Mouse (Mus musculus): ENCODE data around the gene Hoxa6. TPM values are rescaled to one million over a fixed set of nuclear protein-coding genes. Genes with fewer than 3 reads are reported as not detected.
A peak's percentile ranks its signal among the peaks of the same experiment; 100 is the strongest.

Hoxa6 gene
- polyA plus RNA-seq, 1 experiment: not detected

DNA sequence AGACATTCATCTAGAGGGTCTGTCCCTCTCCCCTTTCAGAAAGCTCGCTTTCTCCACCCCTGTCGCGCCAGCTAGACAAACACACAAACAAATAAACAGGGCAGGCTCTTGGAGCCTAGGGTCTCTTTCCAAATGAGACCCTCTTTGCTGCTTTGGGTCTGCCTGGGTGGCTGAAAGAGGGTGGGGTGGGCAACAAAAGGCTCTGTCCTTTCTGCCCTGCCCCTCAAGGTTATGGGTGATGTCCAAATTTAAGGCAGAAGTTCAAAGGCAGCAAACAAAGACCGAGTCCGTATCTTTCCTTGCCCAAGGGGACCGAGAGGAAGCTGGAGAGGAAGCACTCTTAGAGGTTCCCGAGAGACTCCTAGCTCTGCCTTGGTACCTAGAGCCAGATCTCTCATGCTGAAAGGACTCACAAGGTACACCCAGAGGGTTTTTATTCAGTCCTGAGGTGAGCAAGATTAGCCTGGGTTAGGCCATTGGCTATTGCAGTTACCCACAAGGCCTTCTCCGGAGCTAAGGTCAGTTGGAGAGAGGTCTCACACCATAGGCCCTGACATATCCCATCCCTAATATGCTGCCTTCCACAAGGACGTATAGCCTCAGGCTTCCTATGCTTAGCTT is 32.6 kb upstream of the Hoxa6 start:
- Histone ChIP-seq H3K4me1 (ENCODE audit: control insufficient read depth, insufficient read depth, low read length) (no peaks in the 10 kb centered on the region; the same call in 1 of the 2 replicates), H3K27ac (ENCODE audit: insufficient read depth, low read depth, low read length) (no peak overlapping the region), H3K4me3 (ENCODE audit: insufficient read depth, low read length) (no peak overlapping the region)
- TF ChIP-seq CTCF (IDR thresholded peaks at IDR 0.05; ENCODE audit: low read depth, low read length) (no peak), POLR2A (IDR thresholded peaks at IDR 0.05; ENCODE audit: borderline replicate concordance, low read depth, low read length) (no peak)

DNA sequence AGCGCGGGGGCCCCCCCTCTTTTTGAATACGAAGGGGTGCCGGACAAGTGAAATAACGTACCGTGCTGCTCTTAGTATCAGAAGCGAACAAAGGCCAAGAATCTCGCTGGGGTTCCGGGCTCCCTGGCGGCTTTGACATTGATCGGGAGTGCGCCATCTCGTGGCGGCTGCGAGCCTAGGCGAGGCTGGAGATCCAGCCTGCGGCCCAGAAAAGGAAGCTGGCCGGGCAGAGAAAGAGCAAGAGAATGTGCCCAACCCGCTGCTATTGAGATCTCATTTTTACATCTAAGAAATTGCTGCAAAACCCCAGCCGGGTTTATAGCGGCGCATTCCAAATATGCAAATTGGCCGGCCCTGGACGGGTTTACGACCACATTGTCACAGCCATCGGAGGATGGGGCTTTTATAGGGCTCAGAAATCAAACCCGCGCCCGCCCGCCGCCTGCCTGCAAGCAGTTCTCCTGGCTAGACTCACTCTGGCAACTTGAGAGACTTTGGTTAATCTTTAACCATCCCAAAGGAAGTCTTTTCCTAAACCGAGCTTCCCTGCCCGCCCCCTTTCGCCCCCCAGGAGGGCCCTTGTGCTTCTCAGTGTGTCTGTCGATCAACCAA is 32.0 kb upstream of the Hoxa6 start, which contains the start of gene Hoxa10:
Hoxa10 (minus strand) TSS at position 466 of the 612 bp plus-strand sequence.
- no peaks in the 10 kb centered on the region; the same call in 1 of the 2 replicates for H3K4me1 ChIP-seq (ENCODE audit: control insufficient read depth, insufficient read depth, low read length)
- H3K4me3 ChIP-seq (ENCODE audit: insufficient read depth, low read length): peak within 1 kb of the TSS; percentile 37
- TF ChIP-seq POLR2A (IDR thresholded peaks at IDR 0.05; ENCODE audit: borderline replicate concordance, low read depth, low read length) (no peak), CTCF (IDR thresholded peaks at IDR 0.05; ENCODE audit: low read depth, low read length) (peak; percentile 80)
- no peak within 1 kb of the TSS for H3K27ac ChIP-seq (ENCODE audit: insufficient read depth, low read depth, low read length)

DNA sequence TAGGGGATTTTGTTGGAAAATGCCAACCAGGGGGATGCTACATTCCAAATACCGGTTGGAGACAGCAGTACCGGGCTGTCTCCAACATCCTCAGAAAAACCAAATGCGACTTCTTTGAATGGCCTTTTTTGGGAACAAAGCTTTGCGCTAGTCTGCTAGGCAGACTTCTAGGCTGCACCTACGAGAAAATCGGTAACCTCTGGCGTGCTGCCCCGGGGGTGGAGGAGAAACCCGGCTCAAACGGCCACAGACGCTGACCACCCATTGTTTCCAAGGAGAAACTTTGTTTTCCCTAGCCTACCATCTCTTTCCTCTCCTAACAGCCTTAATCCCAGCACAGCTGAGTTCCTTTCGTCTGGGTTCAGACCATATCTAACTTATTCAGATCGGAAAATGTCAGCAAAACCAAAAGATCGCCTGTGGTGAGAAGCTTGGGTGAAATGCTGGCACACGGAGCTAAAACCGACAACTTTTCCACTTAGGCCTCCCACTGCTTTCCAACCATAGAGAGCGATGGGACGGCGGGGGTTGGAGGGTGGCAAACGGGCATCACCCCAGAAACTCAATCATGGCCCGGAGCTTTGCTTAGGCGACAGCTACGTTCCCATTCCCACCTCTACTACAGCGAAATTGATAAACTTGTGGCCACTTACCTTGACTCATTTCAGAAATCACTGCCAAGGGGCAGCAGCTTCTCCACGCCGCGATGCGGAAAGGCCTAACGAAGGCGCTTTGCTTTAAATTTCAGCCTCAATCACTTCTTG is 31.3 kb upstream of the Hoxa6 start:
- no peak for TF ChIP-seq POLR2A (IDR thresholded peaks at IDR 0.05; ENCODE audit: borderline replicate concordance, low read depth, low read length)
- TF ChIP-seq CTCF (IDR thresholded peaks at IDR 0.05; ENCODE audit: low read depth, low read length): no peak
- Histone ChIP-seq H3K4me1 (ENCODE audit: control insufficient read depth, insufficient read depth, low read length) (no peaks in the 10 kb centered on the region; the same call in 1 of the 2 replicates), H3K27ac (ENCODE audit: insufficient read depth, low read depth, low read length) (no peak overlapping the region), H3K4me3 (ENCODE audit: insufficient read depth, low read length) (peak overlapping the region; percentile 37)

DNA sequence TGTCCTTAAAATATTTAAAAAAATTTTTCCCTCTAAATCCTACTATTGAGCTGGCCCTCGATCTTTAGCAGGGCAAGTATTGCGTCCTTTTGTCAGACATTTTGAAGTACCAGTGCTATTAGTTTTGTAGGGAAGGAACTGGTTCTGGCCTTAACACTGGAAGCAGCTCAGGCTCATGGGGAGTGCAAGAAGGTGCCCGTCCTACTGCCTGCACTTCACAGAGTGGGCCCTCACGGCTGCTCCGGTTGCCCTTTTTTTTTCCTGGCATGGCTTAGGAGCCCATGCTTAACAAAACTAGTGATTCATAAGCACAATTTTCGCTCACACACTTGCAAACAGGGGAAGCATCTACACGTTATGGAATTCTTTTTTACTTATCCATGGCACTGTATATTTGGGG is 30.5 kb upstream of the Hoxa6 start:
- no peak overlapping the region for H3K4me3 ChIP-seq (ENCODE audit: insufficient read depth, low read length)

DNA sequence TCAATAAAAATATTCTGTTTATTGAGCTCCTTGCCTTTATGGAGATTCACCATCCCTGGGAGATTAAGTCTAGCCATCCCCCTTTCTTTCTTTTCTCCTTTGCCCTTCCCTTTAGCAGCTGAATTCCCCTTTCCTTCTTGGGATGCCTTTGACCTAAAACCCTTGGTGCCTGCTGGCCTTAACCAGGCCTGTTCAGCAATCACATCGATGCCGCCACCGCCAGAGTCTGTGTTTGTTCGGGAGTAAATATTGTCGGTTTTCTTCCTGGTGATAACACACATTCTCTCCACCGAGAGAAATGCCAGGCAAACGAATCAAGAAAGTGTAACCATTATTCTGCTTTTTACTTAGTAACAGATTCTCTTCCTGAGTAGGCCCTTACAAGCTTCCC is 29.6 kb upstream of the Hoxa6 start:
- no peak for TF ChIP-seq POLR2A (IDR thresholded peaks at IDR 0.05; ENCODE audit: borderline replicate concordance, low read depth, low read length)
- TF ChIP-seq CTCF (IDR thresholded peaks at IDR 0.05; ENCODE audit: low read depth, low read length): no peak
- H3K4me3 ChIP-seq (ENCODE audit: insufficient read depth, low read length): no peak overlapping the region
- H3K27ac ChIP-seq (ENCODE audit: insufficient read depth, low read depth, low read length): no peak overlapping the region
- no peaks in the 10 kb centered on the region; the same call in 1 of the 2 replicates for H3K4me1 ChIP-seq (ENCODE audit: control insufficient read depth, insufficient read depth, low read length)

More for the DNA sequence above, 30.5 kb upstream of the Hoxa6 start:
- Histone ChIP-seq H3K27ac (ENCODE audit: insufficient read depth, low read depth, low read length) (no peak overlapping the region), H3K4me1 (ENCODE audit: control insufficient read depth, insufficient read depth, low read length) (no peaks in the 10 kb centered on the region; the same call in 1 of the 2 replicates)
- no peak for TF ChIP-seq CTCF (IDR thresholded peaks at IDR 0.05; ENCODE audit: low read depth, low read length)
- TF ChIP-seq POLR2A (IDR thresholded peaks at IDR 0.05; ENCODE audit: borderline replicate concordance, low read depth, low read length): no peak

DNA sequence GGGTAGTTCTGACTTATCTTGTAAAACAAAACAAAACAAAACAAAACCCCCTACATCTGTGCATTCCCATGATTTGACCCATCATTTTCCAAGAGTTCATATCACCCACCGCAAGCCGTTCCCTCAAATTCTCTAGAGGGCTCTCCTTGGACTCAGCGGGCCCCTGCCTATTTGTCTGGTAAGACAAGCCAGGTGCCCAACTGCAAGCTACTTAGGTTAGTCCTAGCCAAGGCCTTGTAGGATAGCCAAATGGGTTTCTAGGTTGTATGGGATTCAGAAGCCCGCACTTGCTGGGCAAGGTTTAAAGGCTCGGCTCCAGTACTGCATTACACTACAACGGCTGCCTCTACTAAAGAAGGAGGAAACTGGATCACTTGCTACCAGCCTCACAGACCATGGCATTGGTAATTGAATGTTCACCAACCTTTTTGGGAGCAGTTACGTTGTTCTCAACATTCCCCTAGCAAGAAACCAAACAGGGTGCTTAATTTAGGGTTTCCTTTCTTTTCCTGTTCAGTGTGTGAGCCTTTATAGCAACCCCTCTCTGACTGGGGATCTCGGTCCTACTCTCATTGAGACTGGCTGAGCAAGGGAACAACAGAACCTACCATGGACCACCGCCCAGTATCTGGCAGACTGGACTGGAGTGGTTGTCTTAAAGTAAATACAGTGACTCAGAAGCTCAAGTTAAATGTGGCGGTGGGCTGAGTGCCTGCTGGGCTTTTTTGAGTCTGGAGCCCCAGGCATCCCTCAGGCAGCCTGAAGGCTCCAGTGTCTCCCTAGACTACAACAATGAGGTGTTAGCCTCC is 29.0 kb upstream of the Hoxa6 start:
- TF ChIP-seq POLR2A (IDR thresholded peaks at IDR 0.05; ENCODE audit: borderline replicate concordance, low read depth, low read length) (no peak), CTCF (IDR thresholded peaks at IDR 0.05; ENCODE audit: low read depth, low read length) (no peak)

DNA sequence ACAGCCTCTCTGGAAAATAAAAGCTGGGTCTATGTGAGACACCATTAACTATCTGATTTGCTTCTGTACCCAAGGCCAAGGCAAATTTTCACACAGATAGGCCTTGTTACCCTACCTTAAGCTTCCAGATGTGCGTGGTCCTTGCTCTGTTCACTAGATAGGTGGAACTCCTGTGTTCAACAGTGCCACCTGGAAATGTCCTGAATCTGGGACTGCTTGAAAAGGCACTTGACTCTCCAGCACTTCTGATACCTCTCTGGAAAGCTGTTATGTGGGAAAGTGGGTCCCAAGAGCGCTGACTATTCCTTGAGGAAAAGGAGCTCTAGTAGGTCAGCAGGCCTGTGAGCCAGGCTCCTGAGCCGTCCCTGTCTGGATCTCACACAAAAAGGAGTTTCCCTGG is 28.3 kb upstream of the Hoxa6 start:
- TF ChIP-seq POLR2A (IDR thresholded peaks at IDR 0.05; ENCODE audit: borderline replicate concordance, low read depth, low read length) (no peak), CTCF (IDR thresholded peaks at IDR 0.05; ENCODE audit: low read depth, low read length) (no peak)
- Histone ChIP-seq H3K27ac (ENCODE audit: insufficient read depth, low read depth, low read length) (no peak overlapping the region), H3K4me3 (ENCODE audit: insufficient read depth, low read length) (no peak overlapping the region), H3K4me1 (ENCODE audit: control insufficient read depth, insufficient read depth, low read length) (no peaks in the 10 kb centered on the region; the same call in 1 of the 2 replicates)

More for the DNA sequence above, 29.0 kb upstream of the Hoxa6 start:
- Histone ChIP-seq H3K4me3 (ENCODE audit: insufficient read depth, low read length) (no peak overlapping the region), H3K27ac (ENCODE audit: insufficient read depth, low read depth, low read length) (no peak overlapping the region), H3K4me1 (ENCODE audit: control insufficient read depth, insufficient read depth, low read length) (no peaks in the 10 kb centered on the region; the same call in 1 of the 2 replicates)

DNA sequence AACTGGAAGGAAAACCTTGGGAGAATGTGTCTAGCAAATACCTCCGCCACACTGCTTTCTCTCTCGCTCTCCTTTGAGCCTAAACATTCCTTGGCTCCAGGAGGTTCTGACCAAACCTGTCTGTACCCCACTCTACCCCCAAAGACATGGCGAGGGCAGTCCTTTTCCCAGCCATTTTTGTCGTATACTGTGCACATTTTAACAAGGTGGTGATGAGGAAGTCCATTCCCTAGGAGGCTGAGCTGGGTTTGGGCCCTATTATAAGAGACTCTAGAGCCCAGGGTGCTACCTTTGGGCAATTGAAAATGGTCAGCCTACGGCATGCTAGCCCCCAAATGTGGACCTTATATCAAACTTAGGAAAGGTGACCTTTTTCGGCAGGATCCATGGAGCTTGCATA is 27.3 kb upstream of the Hoxa6 start:
- no peaks in the 10 kb centered on the region; the same call in 1 of the 2 replicates for H3K4me1 ChIP-seq (ENCODE audit: control insufficient read depth, insufficient read depth, low read length)
- TF ChIP-seq CTCF (IDR thresholded peaks at IDR 0.05; ENCODE audit: low read depth, low read length) (no peak), POLR2A (IDR thresholded peaks at IDR 0.05; ENCODE audit: borderline replicate concordance, low read depth, low read length) (no peak)
- no peak overlapping the region for H3K27ac ChIP-seq (ENCODE audit: insufficient read depth, low read depth, low read length)
- H3K4me3 ChIP-seq (ENCODE audit: insufficient read depth, low read length): no peak overlapping the region

DNA sequence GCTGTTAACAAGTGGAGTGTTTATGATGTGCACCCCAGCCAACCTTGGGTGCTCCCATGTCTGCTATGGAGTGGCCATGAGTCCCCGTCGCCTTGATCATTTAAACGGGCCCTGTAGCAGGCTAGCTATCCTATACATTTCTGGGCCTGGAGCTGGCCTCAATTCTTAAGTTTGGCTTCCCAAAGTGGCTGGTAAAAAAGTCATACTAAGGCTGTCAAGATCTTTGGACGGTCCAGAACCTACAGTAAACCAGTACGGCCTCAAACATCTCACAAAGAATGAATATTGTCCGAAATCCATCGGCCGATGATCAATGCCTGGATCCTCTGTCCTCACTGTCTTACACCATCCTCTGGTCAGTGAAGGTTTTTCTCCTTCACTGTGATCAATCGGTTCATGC is 26.7 kb upstream of the Hoxa6 start:
- H3K4me1 ChIP-seq (ENCODE audit: control insufficient read depth, insufficient read depth, low read length): no peaks in the 10 kb centered on the region; the same call in 1 of the 2 replicates
- H3K27ac ChIP-seq (ENCODE audit: insufficient read depth, low read depth, low read length): no peak overlapping the region
- TF ChIP-seq CTCF (IDR thresholded peaks at IDR 0.05; ENCODE audit: low read depth, low read length): no peak
- TF ChIP-seq POLR2A (IDR thresholded peaks at IDR 0.05; ENCODE audit: borderline replicate concordance, low read depth, low read length): no peak
- no peak overlapping the region for H3K4me3 ChIP-seq (ENCODE audit: insufficient read depth, low read length)

Measured in bone marrow macrophage, adult 2 months (primary cell).